Mouse (Mus musculus): ENCODE data around the gene Gm48552.

DNA sequence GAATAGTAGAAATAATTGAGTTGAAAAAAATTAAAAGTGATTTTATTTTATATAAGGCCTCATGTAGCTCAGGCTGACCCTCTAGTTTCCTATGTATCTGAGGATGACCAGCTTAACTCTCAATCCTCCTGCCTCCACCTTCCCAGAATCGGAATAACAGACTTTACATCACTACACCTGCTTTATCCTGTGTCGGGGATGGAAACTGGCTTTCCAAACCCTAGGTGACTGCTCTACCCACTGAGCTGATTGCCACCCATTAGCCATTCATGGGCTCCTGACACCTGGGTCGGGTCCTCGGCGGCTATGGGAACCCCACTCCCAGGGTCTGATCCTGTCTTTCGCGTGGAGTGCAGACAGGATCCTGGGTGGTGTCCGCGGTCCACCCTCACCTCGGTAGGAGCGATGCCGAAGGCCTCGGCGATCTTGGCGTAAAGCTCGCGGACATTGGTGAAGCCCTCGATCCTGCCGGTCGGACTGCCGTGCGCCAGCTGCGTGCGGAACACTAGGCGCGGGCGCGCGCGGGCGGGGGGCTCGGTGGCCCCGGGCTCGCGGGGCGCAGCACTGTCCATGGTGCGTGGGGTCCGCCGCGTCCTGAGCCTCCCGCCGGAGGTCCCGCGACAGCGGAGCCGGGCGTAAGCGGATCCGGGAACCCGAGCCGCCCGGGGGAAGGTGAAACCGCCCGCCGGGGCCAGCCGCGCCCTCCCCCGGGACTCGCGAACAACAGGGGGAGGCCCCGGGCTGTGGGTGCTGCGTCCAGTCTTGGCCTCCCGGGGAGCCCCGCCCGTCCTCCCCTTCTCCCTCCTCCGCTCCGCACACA, 45.9 kb upstream of the Gm48552 start, which contains the start of gene Gipc3:
- TF ChIP-seq CTCF (IDR thresholded peaks at IDR 0.05; ENCODE audit: insufficient read depth, low read depth, low read length) (no peak), POLR2A (IDR thresholded peaks at IDR 0.05; ENCODE audit: insufficient read depth, low read depth, low read length) (no peak)

Data from olfactory bulb, adult 2 months (tissue).